12 mouse cellular contexts compared by ENCODE assay signal in the genomic region with DNA sequence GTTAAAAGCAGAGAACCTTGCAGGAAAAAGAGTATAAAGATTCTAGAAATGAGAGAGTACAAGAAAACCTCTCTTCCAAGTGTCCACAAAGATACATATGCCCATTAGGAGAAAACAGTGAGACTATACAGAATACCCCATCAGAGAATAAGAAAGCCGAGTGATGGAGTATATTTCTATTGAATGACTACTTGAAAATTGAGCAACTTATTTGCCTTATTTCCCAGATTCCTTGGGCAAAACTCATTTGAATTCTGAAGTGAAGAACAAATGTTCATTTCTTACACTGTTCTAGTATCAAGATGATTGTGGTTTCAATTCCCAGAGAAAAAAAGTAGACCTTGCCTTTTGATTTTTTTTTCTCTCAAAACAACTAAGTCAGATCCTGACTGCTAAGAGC. TPM values are rescaled to one million over a fixed set of nuclear protein-coding genes. Genes with fewer than 3 reads are reported as not detected.
DNase-seq lines count a peak whose midpoint lies in the region; ATAC-seq and TF ChIP-seq lines count a peak whose summit lies in the region.
"Had no signal": no experiment of that assay in that cellular context is flagged by ENCODE, and none has a peak within 500 bp of the region (broad histone marks: within the 10 kb centered on the region; RNA-seq: fewer than 3 reads in every experiment).

No protein-coding gene starts in this region.

- peaks cover 25% of the 10 kb centered on the region for H3K36me3 ChIP-seq in intestine, embryonic 14.5 days (ENCODE audit: control insufficient read depth, insufficient read depth, low read length)
- H3K36me3 ChIP-seq in intestine, postnatal 0 days (ENCODE audit: control insufficient read depth, insufficient read depth) = no peaks in the 10 kb centered on the region
- H3K36me3 ChIP-seq in embryonic facial prominence, embryonic 12.5 days = peaks cover 20% of the 10 kb centered on the region
- H3K36me3 ChIP-seq in forebrain, postnatal 0 days (ENCODE audit: insufficient read depth) = peaks cover 10% of the 10 kb centered on the region; the same call in 1 of the 2 replicates
- peaks cover 12% of the 10 kb centered on the region for H3K36me3 ChIP-seq in midbrain, embryonic 11.5 days (ENCODE audit: control insufficient read depth, insufficient read depth, low read length)

- 56% methylated on average over 1 of the region's 1 CpGs for WGBS in intestine, embryonic 14.5 days
- 68% methylated on average over 1 of the region's 1 CpGs for WGBS in intestine, postnatal 0 days
- 22% methylated on average over 1 of the region's 1 CpGs for WGBS in embryonic facial prominence, embryonic 12.5 days
- WGBS in forebrain, postnatal 0 days = 4% methylated on average over 1 of the region's 1 CpGs
- WGBS in midbrain, embryonic 11.5 days = 14% methylated on average over 1 of the region's 1 CpGs

- H3K9me3 ChIP-seq in intestine, embryonic 14.5 days (ENCODE audit: control insufficient read depth, low read length) = no peaks in the 10 kb centered on the region
- H3K9me3 ChIP-seq in intestine, postnatal 0 days (ENCODE audit: control insufficient read depth) = no peaks in the 10 kb centered on the region
- H3K9me3 ChIP-seq in embryonic facial prominence, embryonic 12.5 days = no peaks in the 10 kb centered on the region
- no peaks in the 10 kb centered on the region for H3K9me3 ChIP-seq in forebrain, postnatal 0 days (ENCODE audit: low read length)
- no peaks in the 10 kb centered on the region for H3K9me3 ChIP-seq in midbrain, embryonic 11.5 days (ENCODE audit: control insufficient read depth, low read length)

- peak overlapping the region; percentile 77 for H3K4me3 ChIP-seq in intestine, embryonic 14.5 days (ENCODE audit: low read depth, low read length)
- H3K4me3 ChIP-seq in intestine, postnatal 0 days (ENCODE audit: low read depth, low read length) = no peak overlapping the region
- H3K4me3 ChIP-seq in embryonic facial prominence, embryonic 12.5 days = peak overlapping the region; percentile 83
- peak overlapping the region; percentile 87 for H3K4me3 ChIP-seq in forebrain, postnatal 0 days (ENCODE audit: low read depth, low read length)
- H3K4me3 ChIP-seq in midbrain, embryonic 11.5 days (ENCODE audit: low read depth, low read length) = peak overlapping the region; percentile 92

- no peak for ATAC-seq in intestine, embryonic 14.5 days (replicated peaks; ENCODE audit: low FRiP score, low TSS enrichment, low read depth)
- no peak for ATAC-seq in intestine, postnatal 0 days
- ATAC-seq in embryonic facial prominence, embryonic 12.5 days (ENCODE audit: insufficient number of reproducible peaks, insufficient read depth, low FRiP score, low TSS enrichment) = no peak
- no peak for ATAC-seq in forebrain, postnatal 0 days
- ATAC-seq in midbrain, embryonic 11.5 days (ENCODE audit: low FRiP score) = no peak
- no peak for ATAC-seq in erythroblast, adult 5-6 weeks (replicated peaks; ENCODE audit: low FRiP score, poor library complexity, severe bottlenecking)

- H3K27me3 ChIP-seq in intestine, embryonic 14.5 days (replicated peaks; ENCODE audit: control insufficient read depth, insufficient read depth, low read length) = no peaks in the 10 kb centered on the region
- peaks cover 10% of the 10 kb centered on the region; the same call in 1 of the 2 replicates for H3K27me3 ChIP-seq in intestine, postnatal 0 days (replicated peaks; ENCODE audit: control insufficient read depth, insufficient read depth, low read length)
- no peaks in the 10 kb centered on the region for H3K27me3 ChIP-seq in embryonic facial prominence, embryonic 12.5 days
- H3K27me3 ChIP-seq in forebrain, postnatal 0 days (ENCODE audit: insufficient read depth, low read length) = no peaks in the 10 kb centered on the region
- H3K27me3 ChIP-seq in midbrain, embryonic 11.5 days (ENCODE audit: control insufficient read depth, insufficient read depth, low read length) = no peaks in the 10 kb centered on the region

- TF ChIP-seq CTCF in intestine, postnatal 0 days (IDR thresholded peaks at IDR 0.05; ENCODE audit: low read depth) = no peak
- no peak for TF ChIP-seq CTCF in forebrain, postnatal 0 days (IDR thresholded peaks at IDR 0.05; ENCODE audit: low read depth)

- DNase-seq in intestine, embryonic 14.5 days (ENCODE audit: low spot score) = no peak
- peak; percentile 43 for DNase-seq in forebrain, postnatal 0 days
- peak; percentile 91 for DNase-seq in midbrain, embryonic 11.5 days (ENCODE audit: low spot score, missing footprints)
- no peak for DNase-seq in retina, postnatal 1 day
- DNase-seq in right cerebral cortex, postnatal 36 days (ENCODE audit: low spot score in 2 of 2) = no peak
- DNase-seq: kidney, adult 2 months; left cerebral cortex, postnatal 4 days had no signal

- peak overlapping the region; percentile 86 for H3K4me2 ChIP-seq in intestine, embryonic 14.5 days (ENCODE audit: low read length)
- H3K4me2 ChIP-seq in intestine, postnatal 0 days (replicated peaks; ENCODE audit: low read depth) = no peak overlapping the region
- peak overlapping the region; percentile 62 for H3K4me2 ChIP-seq in embryonic facial prominence, embryonic 12.5 days (replicated peaks)
- peak overlapping the region; percentile 73 for H3K4me2 ChIP-seq in forebrain, postnatal 0 days (ENCODE audit: low read depth)
- peak overlapping the region; percentile 66 for H3K4me2 ChIP-seq in midbrain, embryonic 11.5 days

- H3K9ac ChIP-seq in intestine, embryonic 14.5 days (ENCODE audit: low read length) = peak overlapping the region; percentile 5; the same call in 1 of the 2 replicates
- H3K9ac ChIP-seq in intestine, postnatal 0 days (ENCODE audit: low read depth, low read length) = no peak overlapping the region
- H3K9ac ChIP-seq in embryonic facial prominence, embryonic 12.5 days = peak overlapping the region; percentile 99
- peak overlapping the region; percentile 99 for H3K9ac ChIP-seq in forebrain, postnatal 0 days
- H3K9ac ChIP-seq in midbrain, embryonic 11.5 days (ENCODE audit: low read length) = peak overlapping the region; percentile 99

- peaks cover 11% of the 10 kb centered on the region for H3K4me1 ChIP-seq in intestine, embryonic 14.5 days (replicated peaks; ENCODE audit: control insufficient read depth, insufficient read depth, low read length)
- no peaks in the 10 kb centered on the region for H3K4me1 ChIP-seq in intestine, postnatal 0 days (replicated peaks; ENCODE audit: control insufficient read depth, insufficient read depth, low read length)
- peaks cover 6% of the 10 kb centered on the region; the same call in 1 of the 2 replicates for H3K4me1 ChIP-seq in embryonic facial prominence, embryonic 12.5 days
- H3K4me1 ChIP-seq in forebrain, postnatal 0 days (ENCODE audit: insufficient read depth) = peaks cover 10% of the 10 kb centered on the region; the same call in 1 of the 2 replicates
- H3K4me1 ChIP-seq in midbrain, embryonic 11.5 days (ENCODE audit: control insufficient read depth, insufficient read depth, low read length) = peaks cover 9% of the 10 kb centered on the region

- H3K27ac ChIP-seq in intestine, embryonic 14.5 days (ENCODE audit: low read depth) = no peak overlapping the region
- H3K27ac ChIP-seq in intestine, postnatal 0 days (ENCODE audit: low read depth, low read length) = no peak overlapping the region
- H3K27ac ChIP-seq in embryonic facial prominence, embryonic 12.5 days = peak overlapping the region; percentile 68
- peak overlapping the region; percentile 98 for H3K27ac ChIP-seq in forebrain, postnatal 0 days (ENCODE audit: low read depth, low read length)
- no peak overlapping the region for H3K27ac ChIP-seq in midbrain, embryonic 11.5 days (ENCODE audit: low read depth, low read length)

RNA-seq across cellular contexts. Expression of gene Sox11, which starts 4.9 kb away (rescaled TPM):
- 60.1 and 72.7 TPM in 2 replicates for polyA plus RNA-seq in intestine, embryonic 14.5 days (2014; fragmentation: Nextera tagmentation; extraction: Ambion mirVana)
- 4.7 and 4.9 TPM in 2 replicates for polyA plus RNA-seq in intestine, postnatal 0 days (2015; fragmentation: Nextera tagmentation; extraction: Ambion mirVana)
- polyA plus RNA-seq in embryonic facial prominence, embryonic 12.5 days (2016; fragmentation: Nextera tagmentation; extraction: Ambion mirVana) = 246 and 250 TPM in 2 replicates
- total RNA-seq in forebrain, postnatal 0 days (2014; rRNA removed) = 216 and 297 TPM in 2 replicates
- polyA plus RNA-seq in forebrain, postnatal 0 days (2015; fragmentation: Nextera tagmentation; extraction: Ambion mirVana) = 245 and 288 TPM in 2 replicates
- polyA plus RNA-seq in midbrain, embryonic 11.5 days (2014; fragmentation: Nextera tagmentation; extraction: Ambion mirVana) = 618 and 725 TPM in 2 replicates
- not detected in 2 replicates for total RNA-seq in erythroblast, adult 5-6 weeks (2015; ENCODE audit: low replicate concordance)
- 0.14 TPM in 1 of 2 replicates, not detected in the other for total RNA-seq in erythroblast, adult 5-6 weeks (2017; ENCODE audit: low replicate concordance)
- total RNA-seq: common myeloid progenitor, adult 5-6 weeks; megakaryocyte, adult 5-6 weeks had no signal

Comparison
In these comparisons a context has a peak if more than half of its experiments do, and no peak if none do; other contexts are left out.
1. RNA of gene Sox11, which starts 4.9 kb away (polyA plus RNA-seq): 618 to 725 TPM in midbrain, embryonic 11.5 days, 245 to 288 TPM in forebrain, postnatal 0 days, 246 to 250 TPM in embryonic facial prominence, embryonic 12.5 days and 60.1 to 72.7 TPM in intestine, embryonic 14.5 days; 4.7 to 4.9 TPM in intestine, postnatal 0 days; every median in the first group is over 10 times any median in the second.
2. DNase-seq: peak in forebrain, postnatal 0 days (single experiment) and midbrain, embryonic 11.5 days (single experiment); none in intestine, embryonic 14.5 days (single experiment), retina, postnatal 1 day (single experiment) and right cerebral cortex, postnatal 36 days (0 of 2).
3. H3K27ac ChIP-seq: peak in embryonic facial prominence, embryonic 12.5 days (single experiment) and forebrain, postnatal 0 days (single experiment); none in intestine, embryonic 14.5 days (single experiment), intestine, postnatal 0 days (single experiment) and midbrain, embryonic 11.5 days (single experiment).